Mouse (Mus musculus): ENCODE results near the gene Top2a. TPM values are rescaled to one million over a fixed set of nuclear protein-coding genes. Genes with fewer than 3 reads are reported as not detected.

Top2a gene
- polyA plus RNA-seq (2012; rRNA removed), result 109 and 124 TPM in 2 replicates

DNA sequence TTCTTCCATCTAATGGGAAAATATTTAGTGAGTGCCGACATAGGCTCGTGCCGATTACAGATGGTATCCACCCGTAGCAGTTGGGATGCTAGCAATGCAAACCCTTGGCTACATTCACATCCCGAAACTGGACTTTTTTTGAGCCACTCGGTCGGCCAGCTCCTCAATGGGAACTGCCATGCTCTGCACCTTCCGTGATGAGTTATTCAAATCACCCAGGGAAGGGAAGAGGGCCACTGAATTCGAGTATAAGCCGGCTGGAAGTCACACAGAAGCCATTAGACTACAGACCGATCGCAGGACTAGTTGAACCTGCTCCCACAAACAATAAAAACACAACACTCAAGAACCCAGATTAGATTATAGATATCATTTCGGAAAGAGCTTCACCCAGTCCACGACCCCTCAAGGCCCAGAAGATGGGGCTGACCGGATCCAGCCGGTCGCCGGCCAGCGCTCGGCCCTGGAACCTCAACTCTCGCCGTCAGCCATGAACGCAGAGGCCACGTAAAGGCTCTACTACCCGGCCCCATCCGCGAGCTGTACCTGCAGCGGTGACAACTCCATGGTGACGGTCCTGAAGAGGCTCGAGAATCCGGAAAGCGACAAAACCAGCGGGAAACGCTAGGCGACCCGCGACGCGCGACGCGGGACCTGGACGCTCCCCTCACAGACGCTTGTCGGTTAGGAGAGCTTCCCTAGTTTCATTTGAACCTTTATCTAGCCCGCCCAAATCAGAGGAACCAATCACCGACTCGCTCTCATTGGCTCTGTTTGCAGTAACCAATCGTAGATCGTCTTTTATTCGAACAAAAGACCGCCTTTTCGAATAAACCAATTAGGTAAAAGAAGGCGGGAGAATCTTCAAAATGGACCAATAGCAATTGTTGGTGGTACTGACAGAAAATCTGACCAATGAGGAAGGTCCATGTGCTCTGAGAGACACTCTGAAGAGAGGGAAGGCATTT lies at the start of gene Top2a:
Gene Top2a (minus strand): TSS at position 690 of the 968 bp plus-strand sequence.

DNA sequence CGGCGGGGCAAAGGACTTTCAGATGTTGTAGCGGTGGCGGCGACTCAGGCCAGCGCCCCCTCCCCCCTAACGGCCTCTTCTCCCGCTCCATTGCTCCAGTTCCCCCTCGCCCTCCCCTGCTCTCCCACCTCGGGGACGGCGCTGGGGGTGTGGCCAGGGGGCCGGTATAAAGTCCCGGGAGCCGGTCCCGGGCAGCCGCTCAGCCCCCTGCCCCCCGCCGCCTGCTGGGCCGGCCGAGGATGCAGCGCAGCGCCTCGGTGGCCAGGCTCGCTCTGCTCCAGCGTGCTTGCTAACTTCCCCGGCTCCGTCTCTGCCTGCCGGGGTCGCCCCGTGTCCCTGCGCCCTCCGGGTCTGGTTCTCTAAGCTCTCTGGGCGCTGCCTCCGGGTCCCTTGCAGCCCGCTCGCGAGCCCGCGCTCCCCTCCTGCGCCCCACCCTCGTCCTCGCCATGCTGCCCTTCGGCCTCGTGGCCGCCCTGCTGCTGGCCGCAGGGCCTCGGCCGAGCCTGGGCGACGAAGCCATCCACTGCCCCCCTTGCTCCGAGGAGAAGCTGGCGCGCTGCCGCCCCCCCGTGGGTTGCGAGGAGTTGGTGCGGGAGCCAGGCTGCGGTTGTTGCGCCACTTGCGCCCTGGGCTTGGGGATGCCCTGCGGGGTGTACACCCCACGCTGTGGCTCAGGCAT lies 17.2 kb upstream of the Top2a start, which contains the start of gene Igfbp4:
Gene Igfbp4 (plus strand): TSS at position 194 of the 679 bp plus-strand sequence.

DNA sequence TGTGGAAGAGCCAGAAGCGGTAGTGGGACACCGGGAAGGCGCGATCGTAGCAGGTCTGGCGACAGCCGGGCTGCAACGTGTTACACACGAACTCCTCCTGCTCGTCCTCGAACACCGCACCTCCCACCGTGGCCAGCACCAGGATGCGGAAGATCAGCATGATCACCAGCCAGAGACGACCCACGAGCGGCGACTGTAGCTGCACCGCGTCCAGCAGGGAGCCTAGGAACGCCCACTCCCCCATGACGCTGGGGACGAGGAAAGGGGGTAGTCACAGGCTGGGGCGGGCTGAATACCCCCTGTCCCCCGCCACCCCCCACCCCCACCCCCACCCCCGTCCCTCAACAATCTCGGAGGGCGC lies 41.2 kb downstream of the Top2a start, which contains the start of gene Gjd3:
Gene Gjd3 (minus strand): TSS at position 244 of the 361 bp plus-strand sequence.

Other genes starting within 250 kb of the Top2a start
- 0.46 and 0.65 TPM in 2 replicates for gene Nr1d1, start 248.9 kb downstream of the Top2a start, polyA plus RNA-seq (2012; rRNA removed)
- gene Msl1, start 228.7 kb downstream of the Top2a start, polyA plus RNA-seq (2012; rRNA removed), result 16.7 and 18.8 TPM in 2 replicates
- gene Casc3, start 219.3 kb downstream of the Top2a start, polyA plus RNA-seq (2012; rRNA removed), result 13.3 and 14.1 TPM in 2 replicates
- gene Rapgefl1, start 187.4 kb downstream of the Top2a start, polyA plus RNA-seq (2012; rRNA removed), result 0.53 and 0.55 TPM in 2 replicates
- 1.9 and 2.4 TPM in 2 replicates for gene Wipf2, start 160.6 kb downstream of the Top2a start, polyA plus RNA-seq (2012; rRNA removed)
- gene Cdc6, start 116.4 kb downstream of the Top2a start, polyA plus RNA-seq (2012; rRNA removed), result 30.9 and 33.0 TPM in 2 replicates
- 1.6 and 2.1 TPM in 2 replicates for gene Rara, start 96.4 kb downstream of the Top2a start, polyA plus RNA-seq (2012; rRNA removed)
- 0.07 TPM in 1 of 2 replicates, not detected in the other for gene Gjd3, start 41.2 kb downstream of the Top2a start, polyA plus RNA-seq (2012; rRNA removed)
- gene Igfbp4, start 17.1 kb upstream of the Top2a start, polyA plus RNA-seq (2012; rRNA removed), result 66.2 and 73.8 TPM in 2 replicates
- gene Tns4, start 65.1 kb upstream of the Top2a start, polyA plus RNA-seq (2012; rRNA removed), result 0.12 and 0.13 TPM in 2 replicates
- gene Ccr7, start 130.9 kb upstream of the Top2a start, polyA plus RNA-seq (2012; rRNA removed), result 0.08 and 0.09 TPM in 2 replicates
- 68.7 and 109 TPM in 2 replicates for gene Smarce1, start 206.8 kb upstream of the Top2a start, polyA plus RNA-seq (2012; rRNA removed)
- gene Krt222, start 219.9 kb upstream of the Top2a start, polyA plus RNA-seq (2012; rRNA removed), result 0.03 TPM in 2 replicates

Measured in liver, embryonic 14 days (tissue).